Mouse (Mus musculus) limb, embryonic 14.5 days (tissue): ENCODE data around the gene Hipk4. TPM values are rescaled to one million over a fixed set of nuclear protein-coding genes. Genes with fewer than 3 reads are reported as not detected.

Experiments used
- ATAC-seq: fragments of 200-750 bp; cut with Nextera tagmentation; 2 replicates; pipeline ENCODE4 v1.8.0; 2017; ENCODE audit warnings: low read depth, moderate number of reproducible peaks, moderate TSS enrichment; ENCODE audit not compliant: low FRiP score
- DNase-seq: peaks from one replicate; pipeline ENCODE4 v3.0.0-alpha.2; 2015; ENCODE audit warnings: low spot score
- H3K27ac ChIP-seq: fragments of 300-500 bp; sonication (generic); replicated peaks from 2 replicates; pipeline ENCODE4 v1.5.1; 2014; ENCODE audit warnings: low read depth, mild to moderate bottlenecking, low read length, moderate library complexity, mixed read lengths
- H3K27me3 ChIP-seq: fragments of 300-500 bp; sonication (generic); 2 replicates; pipeline ENCODE4 v1.6.1; 2014; ENCODE audit warnings: low read length, mixed read lengths; ENCODE audit not compliant: control insufficient read depth, insufficient read depth
- H3K36me3 ChIP-seq: fragments of 300-500 bp; sonication (generic); 2 replicates; pipeline ENCODE4 v1.6.1; 2014; ENCODE audit warnings: mild to moderate bottlenecking, low read length, moderate library complexity, mixed read lengths; ENCODE audit not compliant: control insufficient read depth, insufficient read depth
- H3K4me1 ChIP-seq: fragments of 300-500 bp; sonication (generic); 2 replicates; pipeline ENCODE4 v1.6.1; 2014; ENCODE audit warnings: antibody characterized with exemption, low read length, mixed read lengths; ENCODE audit not compliant: control insufficient read depth, insufficient read depth
- H3K4me2 ChIP-seq: fragments of 300-500 bp; sonication (generic); replicated peaks from 2 replicates; pipeline ENCODE4 v1.6.1; 2014; ENCODE audit warnings: low read depth, mild to moderate bottlenecking, low read length, moderate library complexity; ENCODE audit not compliant: severe bottlenecking
- H3K4me3 ChIP-seq: fragments of 300-500 bp; sonication (generic); replicated peaks from 2 replicates; pipeline ENCODE4 v1.5.1; 2014; ENCODE audit warnings: low read length
- H3K9ac ChIP-seq: fragments of 300-500 bp; sonication (generic); 2 replicates; pipeline ENCODE4 v1.6.1; 2014; ENCODE audit warnings: mild to moderate bottlenecking, low read depth, low read length, moderate library complexity; ENCODE audit not compliant: severe bottlenecking
- H3K9me3 ChIP-seq: fragments of 300-500 bp; sonication (generic); 2 replicates; pipeline ENCODE4 v1.6.1; 2016; ENCODE audit warnings: low read length; ENCODE audit not compliant: control insufficient read depth
- POLR2A ChIP-seq: fragments of 200-500 bp; IDR thresholded peaks from 2 replicates; pipeline ENCODE4 v1.8.0; 2012; ENCODE audit warnings: inconsistent platforms, mild to moderate bottlenecking, moderate library complexity, borderline replicate concordance; ENCODE audit not compliant: insufficient read depth, insufficient read length; ENCODE audit errors: extremely low read depth
- WGBS: fragments of 180-500 bp; shearing (Covaris S2); extraction: QIAGEN DNeasy Blood & Tissue Kit; methylation state at CpG from one replicate; pipeline ENCODE4 v1.1.7; 2014; 5-methylcytosine and 5-hydroxymethylcytosine counted together
- polyA plus RNA-seq, 2 experiments: library from polyadenylated mRNA; depleted of rRNA in 1 of 2; stranded (reverse) in 1 of 2; unstranded in 1 of 2; fragments of >200 nt; fragmentation: Nextera tagmentation in 1 of 2; extraction: Ambion mirVana in 1 of 2; gene quantifications; 2 replicates each; pipeline versions ENCODE4 v1.2.1 to v1.2.3; 2012 to 2014

Hipk4 gene
- polyA plus RNA-seq, 2 experiments: 1.2 to 4.3 TPM

- 82% methylated on average over 2 of the region's 2 CpGs for WGBS
Measured at GRCm38 (mm10) chr7:27510809-27511208, 12.3 kb upstream of the Hipk4 start.

GRCm38 (mm10) chr7:27514961-27515360 is 8.1 kb upstream of the Hipk4 start:
- WGBS: 71% methylated on average over 9 of the region's 9 CpGs
- Histone ChIP-seq H3K4me2 (no peak overlapping the region), H3K27me3 (no peaks in the 10 kb centered on the region), H3K36me3 (peaks cover 8% of the 10 kb centered on the region; the same call in 1 of the 2 replicates), H3K9ac (no peak overlapping the region), H3K4me1 (no peaks in the 10 kb centered on the region), H3K4me3 (no peak overlapping the region), H3K27ac (no peak overlapping the region), H3K9me3 (no peaks in the 10 kb centered on the region)
- DNase-seq (no peak), ATAC-seq (no peak)
- TF ChIP-seq POLR2A: no peak

More at GRCm38 (mm10) chr7:27510809-27511208, 12.3 kb upstream of the Hipk4 start:
- Histone ChIP-seq H3K27ac (no peak overlapping the region), H3K4me3 (no peak overlapping the region), H3K9me3 (no peaks in the 10 kb centered on the region), H3K27me3 (no peaks in the 10 kb centered on the region), H3K36me3 (no peaks in the 10 kb centered on the region), H3K9ac (no peak overlapping the region), H3K4me2 (no peak overlapping the region), H3K4me1 (no peaks in the 10 kb centered on the region; the same call in 1 of the 2 replicates)
- no peak for DNase-seq
- no peak for ATAC-seq
- TF ChIP-seq POLR2A: no peak

- ATAC-seq (no peak), DNase-seq (no peak)
- Histone ChIP-seq H3K4me2 (no peak overlapping the region), H3K27me3 (no peaks in the 10 kb centered on the region), H3K4me3 (no peak overlapping the region), H3K9ac (no peak overlapping the region), H3K4me1 (no peaks in the 10 kb centered on the region), H3K9me3 (no peaks in the 10 kb centered on the region), H3K36me3 (peaks cover 8% of the 10 kb centered on the region; the same call in 1 of the 2 replicates), H3K27ac (no peak overlapping the region)
- no peak for TF ChIP-seq POLR2A
- WGBS: 88% methylated on average over 9 of the region's 9 CpGs
Measured at GRCm38 (mm10) chr7:27518314-27518713, 4.8 kb upstream of the Hipk4 start.

- H3K27me3 ChIP-seq: no peaks in the 10 kb centered on the region
- H3K4me2 ChIP-seq: no peak overlapping the region
- DNase-seq (no peak), ATAC-seq (no peak)
- H3K9me3 ChIP-seq: no peaks in the 10 kb centered on the region
- no peak for TF ChIP-seq POLR2A
- peaks cover 8% of the 10 kb centered on the region; the same call in 1 of the 2 replicates for H3K36me3 ChIP-seq
- no peak overlapping the region for H3K27ac ChIP-seq
- H3K4me1 ChIP-seq: no peaks in the 10 kb centered on the region
- H3K4me3 ChIP-seq: no peak overlapping the region
- H3K9ac ChIP-seq: no peak overlapping the region
Measured at GRCm38 (mm10) chr7:27520104-27520503, 3.0 kb upstream of the Hipk4 start.

- H3K27ac ChIP-seq: no peak overlapping the region
- peaks cover 8% of the 10 kb centered on the region; the same call in 1 of the 2 replicates for H3K36me3 ChIP-seq
- no peak overlapping the region for H3K4me3 ChIP-seq
- H3K9me3 ChIP-seq: no peaks in the 10 kb centered on the region
- 65% methylated on average over 1 of the region's 1 CpGs for WGBS
- peak; percentile 30 for DNase-seq
- no peak overlapping the region for H3K4me2 ChIP-seq
- ATAC-seq: no peak
- no peak for TF ChIP-seq POLR2A
- H3K27me3 ChIP-seq: no peaks in the 10 kb centered on the region
- no peak overlapping the region for H3K9ac ChIP-seq
- H3K4me1 ChIP-seq: no peaks in the 10 kb centered on the region
Measured at GRCm38 (mm10) chr7:27520599-27520998, 2.5 kb upstream of the Hipk4 start.

- WGBS: 97% methylated on average over 13 of the region's 13 CpGs
- H3K27me3 ChIP-seq: no peaks in the 10 kb centered on the region
- no peak overlapping the region for H3K27ac ChIP-seq
- no peaks in the 10 kb centered on the region for H3K36me3 ChIP-seq
- H3K4me3 ChIP-seq: no peak overlapping the region
- TF ChIP-seq POLR2A: no peak
- ATAC-seq (no peak), DNase-seq (no peak)
- no peaks in the 10 kb centered on the region for H3K4me1 ChIP-seq
- no peak overlapping the region for H3K4me2 ChIP-seq
- no peaks in the 10 kb centered on the region for H3K9me3 ChIP-seq
- no peak overlapping the region for H3K9ac ChIP-seq
Measured at GRCm38 (mm10) chr7:27523805-27524204, 738 bp downstream of the Hipk4 start.
